Mouse (Mus musculus) fat pad, adult 2 months (tissue): ENCODE results near the gene Fam126b.
"Not testable (repeated sequence)": the region's sequence is repeated elsewhere in the genome, so short reads cannot be mapped to it uniquely, and the experiment has no call there.

Experiments
- DNase-seq: peaks from one replicate; pipeline ENCODE4 v3.0.0-alpha.2; 2011; ENCODE audit warnings: low read depth, low spot score; ENCODE audit errors: extremely low read depth

Fam126b gene

GRCm38 (mm10) chr1:58586171-58586997 lies at the start of gene Fam126b, which contains the start of gene Ndufb3:
TSS of gene Fam126b (minus strand) at chr1:58586323.
TSS of gene Ndufb3 (plus strand) at chr1:58586384.
- no peak for DNase-seq

GRCm38 (mm10) chr1:58628847-58629246 lies 42.7 kb upstream of the Fam126b start:
- DNase-seq, result not testable (repeated sequence)

GRCm38 (mm10) chr1:58621996-58622748 lies 36.0 kb upstream of the Fam126b start:
- no peak for DNase-seq

GRCm38 (mm10) chr1:58621251-58621650 lies 35.1 kb upstream of the Fam126b start:
- DNase-seq, result no peak

- no peak for DNase-seq
Measured at GRCm38 (mm10) chr1:58618766-58619165, 32.6 kb upstream of the Fam126b start.

- no peak for DNase-seq
Measured at GRCm38 (mm10) chr1:58617978-58618668, 32.0 kb upstream of the Fam126b start.

GRCm38 (mm10) chr1:58617076-58617475 lies 31.0 kb upstream of the Fam126b start:
- DNase-seq, result no peak

- DNase-seq, result no peak
Measured at GRCm38 (mm10) chr1:58616176-58616575, 30.1 kb upstream of the Fam126b start.

- no peak for DNase-seq
Measured at GRCm38 (mm10) chr1:58615146-58615545, 29.0 kb upstream of the Fam126b start.

- no peak for DNase-seq
Measured at GRCm38 (mm10) chr1:58614424-58614823, 28.3 kb upstream of the Fam126b start.

GRCm38 (mm10) chr1:58613786-58614185 lies 27.7 kb upstream of the Fam126b start:
- DNase-seq, result no peak

- no peak for DNase-seq
Measured at GRCm38 (mm10) chr1:58610611-58611010, 24.5 kb upstream of the Fam126b start.

GRCm38 (mm10) chr1:58610166-58610565 lies 24.0 kb upstream of the Fam126b start:
- peak; percentile 98 for DNase-seq

- DNase-seq, result not testable (repeated sequence)
Measured at GRCm38 (mm10) chr1:58609591-58609990, 23.5 kb upstream of the Fam126b start.

- no peak for DNase-seq
Measured at GRCm38 (mm10) chr1:58603738-58604137, 17.6 kb upstream of the Fam126b start.

- DNase-seq, result no peak
Measured at GRCm38 (mm10) chr1:58602681-58603080, 16.6 kb upstream of the Fam126b start.

- no peak for DNase-seq
Measured at GRCm38 (mm10) chr1:58587491-58587890, 1.4 kb upstream of the Fam126b start.

- DNase-seq, result no peak
Measured at GRCm38 (mm10) chr1:58585373-58586170, 551 bp downstream of the Fam126b start.

GRCm38 (mm10) chr1:58584271-58584670 lies 1.9 kb downstream of the Fam126b start:
- DNase-seq, result no peak

- DNase-seq, result no peak
Measured at GRCm38 (mm10) chr1:58582611-58583010, 3.5 kb downstream of the Fam126b start.

GRCm38 (mm10) chr1:58579179-58579578 lies 6.9 kb downstream of the Fam126b start:
- DNase-seq, result no peak
